Mouse (Mus musculus): ENCODE data around the gene Ccdc82. TPM values are rescaled to one million over a fixed set of nuclear protein-coding genes. Genes with fewer than 3 reads are reported as not detected.
A peak's percentile ranks its signal among the peaks of the same experiment; 100 is the strongest.

Ccdc82 gene
- total and polyA plus RNA-seq, 2 experiments from 2014 or later = 11.1 to 18.7 TPM

- no peak for TF ChIP-seq CTCF (IDR thresholded peaks at IDR 0.05; ENCODE audit: low read depth)
- H3K36me3 ChIP-seq (ENCODE audit: insufficient read depth, low read length) = no peaks in the 10 kb centered on the region; the same call in 1 of the 2 replicates
- no peak overlapping the region for H3K4me3 ChIP-seq (ENCODE audit: low read length)
- no peak overlapping the region for H3K27ac ChIP-seq
- no peak overlapping the region for H3K9ac ChIP-seq (replicated peaks; ENCODE audit: low read length)
- ATAC-seq = no peak
- H3K4me1 ChIP-seq (ENCODE audit: insufficient read depth, low read length) = no peaks in the 10 kb centered on the region
- 91% methylated on average over 3 of the region's 3 CpGs for WGBS
- no peaks in the 10 kb centered on the region for H3K9me3 ChIP-seq (ENCODE audit: low read length)
- DNase-seq (ENCODE audit: low spot score) = no peak
- H3K27me3 ChIP-seq (ENCODE audit: insufficient read depth, low read length) = no peaks in the 10 kb centered on the region
- no peak overlapping the region for H3K4me2 ChIP-seq (ENCODE audit: low read depth, low read length)
These were observed 14.2 kb downstream of the Ccdc82 start for GRCm38 (mm10) chr9:13260980-13261379.

- no peaks in the 10 kb centered on the region for H3K27me3 ChIP-seq (ENCODE audit: insufficient read depth, low read length)
- no peak overlapping the region for H3K27ac ChIP-seq
- WGBS = 96% methylated on average over 1 of the region's 1 CpGs
- H3K4me1 ChIP-seq (ENCODE audit: insufficient read depth, low read length) = no peaks in the 10 kb centered on the region
- no peak for TF ChIP-seq CTCF (IDR thresholded peaks at IDR 0.05; ENCODE audit: low read depth)
- H3K4me2 ChIP-seq (ENCODE audit: low read depth, low read length) = no peak overlapping the region
- ATAC-seq (no peak), DNase-seq (ENCODE audit: low spot score) (no peak)
- no peaks in the 10 kb centered on the region for H3K9me3 ChIP-seq (ENCODE audit: low read length)
- no peak overlapping the region for H3K9ac ChIP-seq (replicated peaks; ENCODE audit: low read length)
- H3K36me3 ChIP-seq (ENCODE audit: insufficient read depth, low read length) = no peaks in the 10 kb centered on the region
- no peak overlapping the region for H3K4me3 ChIP-seq (ENCODE audit: low read length)
These were observed 26.5 kb downstream of the Ccdc82 start for GRCm38 (mm10) chr9:13273219-13273618.

GRCm38 (mm10) chr9:13287482-13287881 lies 40.7 kb downstream of the Ccdc82 start:
- Histone ChIP-seq H3K4me3 (ENCODE audit: low read length) (no peak overlapping the region), H3K9ac (replicated peaks; ENCODE audit: low read length) (no peak overlapping the region), H3K9me3 (ENCODE audit: low read length) (no peaks in the 10 kb centered on the region), H3K27ac (no peak overlapping the region), H3K36me3 (ENCODE audit: insufficient read depth, low read length) (no peaks in the 10 kb centered on the region), H3K4me2 (ENCODE audit: low read depth, low read length) (no peak overlapping the region), H3K4me1 (ENCODE audit: insufficient read depth, low read length) (no peaks in the 10 kb centered on the region), H3K27me3 (ENCODE audit: insufficient read depth, low read length) (no peaks in the 10 kb centered on the region)
- TF ChIP-seq CTCF (IDR thresholded peaks at IDR 0.05; ENCODE audit: low read depth) = no peak
- DNase-seq (ENCODE audit: low spot score) = no peak
- ATAC-seq = no peak
- WGBS = 70% methylated on average over 2 of the region's 2 CpGs

GRCm38 (mm10) chr9:13296274-13297121 lies 49.7 kb downstream of the Ccdc82 start:
- no peaks in the 10 kb centered on the region for H3K36me3 ChIP-seq (ENCODE audit: insufficient read depth, low read length)
- peak; percentile 79 for TF ChIP-seq CTCF (IDR thresholded peaks at IDR 0.05; ENCODE audit: low read depth)
- DNase-seq (ENCODE audit: low spot score) = peak; percentile 91

DNA sequence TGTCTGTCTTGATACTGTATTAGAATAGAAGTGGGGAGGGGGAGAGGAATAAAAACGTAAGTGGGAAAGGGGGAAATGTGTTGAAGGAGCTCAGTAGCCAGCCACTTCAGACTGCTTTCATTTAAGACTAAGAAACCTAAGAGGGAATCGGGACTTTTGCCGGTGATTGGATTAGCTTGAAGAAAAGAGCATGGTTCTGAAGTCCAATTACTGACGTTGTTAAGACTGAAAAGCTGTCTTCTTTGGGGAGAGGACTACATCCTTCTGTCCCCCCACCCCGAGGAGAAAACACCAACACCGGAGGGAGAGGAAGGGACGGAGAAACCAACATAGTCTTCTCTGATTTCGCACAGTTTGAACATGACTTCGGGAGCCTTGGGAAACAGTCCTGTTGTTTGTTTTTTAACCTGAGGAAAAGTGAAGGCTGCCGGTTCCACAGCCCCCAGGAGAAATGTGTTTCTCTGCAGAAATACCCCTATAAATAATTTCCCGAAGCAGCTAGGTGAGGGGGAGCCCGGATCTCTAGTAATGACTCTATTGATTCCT lies 50.4 kb downstream of the Ccdc82 start:
- Histone ChIP-seq H3K36me3 (ENCODE audit: insufficient read depth, low read length) (no peaks in the 10 kb centered on the region), H3K4me3 (ENCODE audit: low read length) (peak overlapping the region; percentile 47), H3K4me1 (ENCODE audit: insufficient read depth, low read length) (peaks cover 29% of the 10 kb centered on the region), H3K4me2 (ENCODE audit: low read depth, low read length) (peak overlapping the region; percentile 76), H3K27me3 (ENCODE audit: insufficient read depth, low read length) (no peaks in the 10 kb centered on the region), H3K27ac (peak overlapping the region; percentile 75), H3K9ac (replicated peaks; ENCODE audit: low read length) (peak overlapping the region; percentile 66), H3K9me3 (ENCODE audit: low read length) (no peaks in the 10 kb centered on the region)
- peak; percentile 33 for DNase-seq (ENCODE audit: low spot score)
- TF ChIP-seq CTCF (IDR thresholded peaks at IDR 0.05; ENCODE audit: low read depth) = no peak
- WGBS = under 1% methylated on average over 12 of the region's 12 CpGs
- ATAC-seq = no peak

More at GRCm38 (mm10) chr9:13296274-13297121, 49.7 kb downstream of the Ccdc82 start:
- Histone ChIP-seq H3K4me1 (ENCODE audit: insufficient read depth, low read length) (peaks cover 24% of the 10 kb centered on the region), H3K27ac (peak overlapping the region; percentile 75), H3K4me2 (ENCODE audit: low read depth, low read length) (peak overlapping the region; percentile 76), H3K4me3 (ENCODE audit: low read length) (peak overlapping the region; percentile 47), H3K9me3 (ENCODE audit: low read length) (no peaks in the 10 kb centered on the region), H3K27me3 (ENCODE audit: insufficient read depth, low read length) (no peaks in the 10 kb centered on the region), H3K9ac (replicated peaks; ENCODE audit: low read length) (peak overlapping the region; percentile 66)
- under 1% methylated on average over 28 of the region's 28 CpGs for WGBS
- ATAC-seq = peak; percentile 94

- ATAC-seq = peak; percentile 85
These were observed 51.1 kb downstream of the Ccdc82 start, which contains the start of gene Maml2 for GRCm38 (mm10) chr9:13297668-13298512. Gene Maml2, plus strand, starts transcription at chr9:13297957.

More at GRCm38 (mm10) chr9:13297668-13298512, 51.1 kb downstream of the Ccdc82 start, which contains the start of gene Maml2:
- whole genome bisulfite sequencing = under 1% methylated on average over 23 of the region's 23 CpGs
- peak within 1 kb of the TSS; percentile 76 for H3K4me2 ChIP-seq (ENCODE audit: low read depth, low read length)
- peak within 1 kb of the TSS; percentile 47 for H3K4me3 ChIP-seq (ENCODE audit: low read length)
- H3K9me3 ChIP-seq (ENCODE audit: low read length) = no peaks in the 10 kb centered on the region
- H3K27me3 ChIP-seq (ENCODE audit: insufficient read depth, low read length) = no peaks in the 10 kb centered on the region
- H3K27ac ChIP-seq = peak within 1 kb of the TSS; percentile 75
- H3K9ac ChIP-seq (replicated peaks; ENCODE audit: low read length) = peak within 1 kb of the TSS; percentile 66
- TF ChIP-seq CTCF (IDR thresholded peaks at IDR 0.05; ENCODE audit: low read depth) = peak; percentile 46
- H3K4me1 ChIP-seq (ENCODE audit: insufficient read depth, low read length) = peaks cover 29% of the 10 kb centered on the region
- peak; percentile 82 for DNase-seq (ENCODE audit: low spot score)
- H3K36me3 ChIP-seq (ENCODE audit: insufficient read depth, low read length) = no peaks in the 10 kb centered on the region
